Mouse (Mus musculus) ES-Bruce4 (cell line): ENCODE results near the gene Coq6.

Source experiments
- CTCF ChIP-seq: IDR thresholded peaks from one replicate; pipeline ENCODE4 v1.8.1; 2011; ENCODE audit warnings: low read depth, low read length
- EP300 ChIP-seq: IDR thresholded peaks from 2 replicates; pipeline ENCODE4 v1.6.1; 2011; ENCODE audit warnings: low read depth, low read length; ENCODE audit not compliant: insufficient read depth
- POLR2A ChIP-seq: IDR thresholded peaks from one replicate; pipeline ENCODE4 v1.8.1; 2011; ENCODE audit warnings: low read length; ENCODE audit not compliant: insufficient read depth

DNA sequence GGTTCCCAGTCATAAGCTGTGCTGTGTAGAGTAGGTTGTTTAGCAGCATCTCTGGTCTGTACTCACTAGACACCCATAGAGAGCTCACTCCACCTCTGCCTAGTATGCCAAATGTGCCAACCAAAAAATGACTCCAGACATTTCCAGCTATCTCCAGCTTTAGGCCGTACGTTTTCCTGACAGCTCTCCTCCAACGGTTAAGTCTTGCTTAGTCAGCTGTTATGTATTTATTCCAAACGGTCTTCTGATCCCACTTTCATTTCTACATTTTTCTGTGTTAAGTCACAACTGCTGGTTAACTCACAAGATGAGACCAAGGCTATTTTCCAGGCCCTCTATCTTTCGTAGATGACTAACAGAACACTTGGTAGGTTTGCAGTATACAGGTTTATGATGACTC is 37.2 kb downstream of the Coq6 start:
- TF ChIP-seq CTCF (no peak), POLR2A (no peak), EP300 (no peak)
